Mouse (Mus musculus) thymus, adult 2 months (tissue): Measurements from ENCODE around the gene H2-Eb1.

ENCODE experiments used
- CTCF ChIP-seq: fragments of 200-500 bp; IDR thresholded peaks from 2 replicates; pipeline ENCODE4 v1.5.1; 2012; ENCODE audit warnings: mild to moderate bottlenecking, control low read depth, low read length, moderate library complexity, borderline replicate concordance; ENCODE audit not compliant: control insufficient read depth, poor library complexity, insufficient read depth; ENCODE audit errors: extremely low read depth
- POLR2A ChIP-seq: fragments of 200-500 bp; IDR thresholded peaks from 2 replicates; pipeline ENCODE4 v1.6.1; 2012; ENCODE audit warnings: mild to moderate bottlenecking, low read length, control low read depth, moderate library complexity; ENCODE audit not compliant: control insufficient read depth, poor library complexity, insufficient read depth; ENCODE audit errors: extremely low read depth

DNA sequence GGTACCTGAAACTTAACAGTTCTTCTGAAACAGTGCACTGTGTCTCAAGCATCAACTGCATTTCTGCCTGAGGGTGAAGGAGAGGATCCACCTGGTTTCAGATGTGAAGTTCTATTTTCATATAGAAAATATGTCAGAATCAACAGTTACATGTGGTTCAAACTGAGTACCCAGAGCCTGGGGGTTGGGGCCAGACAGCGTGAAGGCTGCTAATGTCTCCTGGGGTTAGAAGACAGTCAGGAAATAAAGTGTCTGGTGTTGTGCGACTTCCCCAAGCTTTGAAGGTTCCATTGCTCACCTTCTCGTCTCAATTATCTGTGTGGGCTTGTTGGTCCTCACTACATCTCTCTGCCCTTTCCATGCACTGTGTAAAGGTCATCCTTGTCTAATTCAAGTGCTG is 20.7 kb downstream of the H2-Eb1 start:
- TF ChIP-seq CTCF (no peak), POLR2A (no peak)
